Mouse (Mus musculus) gonadal fat pad, adult 2 months (tissue): ENCODE data around the gene Vkorc1. TPM values are rescaled to one million over a fixed set of nuclear protein-coding genes. Genes with fewer than 3 reads are reported as not detected.
"Not testable (repeated sequence)": the region's sequence is repeated elsewhere in the genome, so short reads cannot be mapped to it uniquely, and the experiment has no call there.

Experiments
- DNase-seq: peaks from one replicate; pipeline ENCODE4 v3.0.0-alpha.2; 2012; ENCODE audit warnings: low read depth
- polyA plus RNA-seq: library from polyadenylated mRNA; depleted of rRNA; stranded (reverse); fragments of >200 nt; gene quantifications from 2 replicates; pipeline ENCODE4 v1.2.3, GENCODE M21; 2012

Vkorc1 gene
- polyA plus RNA-seq, 1 experiment = 309 TPM

DNA sequence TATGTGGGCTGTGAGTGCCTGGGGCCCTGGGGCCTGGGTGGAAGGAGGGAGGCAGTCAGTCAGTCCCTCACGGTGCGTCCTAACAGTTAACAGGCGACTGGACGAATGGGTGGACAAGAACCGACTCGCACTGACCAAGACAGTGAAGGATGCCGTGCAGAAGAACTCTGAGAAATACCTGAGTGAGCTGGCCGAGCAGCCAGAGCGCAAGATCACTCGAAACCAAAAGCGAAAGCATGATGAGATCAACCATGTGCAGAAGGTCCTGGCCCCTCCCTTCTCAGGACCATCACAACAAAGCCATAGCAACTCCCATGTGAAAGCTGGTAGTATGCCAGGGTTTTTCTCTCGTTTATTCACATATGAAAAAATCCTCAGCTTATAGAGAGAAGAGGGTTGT, 19.9 kb upstream of the Vkorc1 start:
- no peak for DNase-seq

DNA sequence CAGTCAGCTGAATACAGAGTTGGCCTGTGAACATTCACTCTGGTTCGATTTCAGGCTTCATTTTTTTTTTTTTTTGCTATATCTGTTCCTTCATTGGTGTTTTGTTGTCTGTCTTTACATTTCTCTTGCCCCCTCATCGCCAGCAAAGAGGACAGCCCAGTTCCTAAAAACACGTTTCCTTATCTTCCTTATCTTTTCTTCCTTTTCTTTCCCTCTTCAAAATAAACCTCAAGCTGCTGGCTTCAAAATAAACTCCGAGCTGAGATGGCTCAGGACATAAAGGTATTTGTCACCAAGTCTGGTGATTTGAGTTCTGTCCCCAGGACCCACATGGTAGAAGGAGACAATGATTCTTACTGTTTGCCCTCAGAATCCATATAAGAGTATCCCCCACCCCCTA, 17.5 kb upstream of the Vkorc1 start:
- no peak for DNase-seq

GRCm38 (mm10) chr7:127912190-127912871, 16.9 kb upstream of the Vkorc1 start, which contains the start of gene Kat8:
Gene Kat8, plus strand, starts transcription at chr7:127912516.
- DNase-seq = no peak

DNA sequence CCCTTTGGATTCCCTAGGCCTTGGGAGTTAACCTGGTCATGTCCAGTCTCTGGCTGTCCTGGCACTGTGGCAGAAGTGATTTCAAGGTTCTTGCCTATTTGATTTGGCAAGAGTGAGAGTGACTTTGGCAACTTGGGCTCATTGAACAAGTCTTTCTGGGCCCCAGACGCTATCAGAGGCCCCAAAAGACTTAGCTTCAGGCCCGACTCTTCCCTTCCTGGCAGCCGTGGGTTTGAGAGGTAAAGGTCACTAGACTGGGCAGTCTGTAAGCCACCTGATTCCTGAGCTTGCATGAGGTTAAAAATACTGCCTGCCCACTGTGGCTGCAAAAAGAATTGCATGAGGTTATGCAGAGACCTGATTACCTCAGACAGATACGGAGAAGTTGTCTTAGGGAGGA, 13.2 kb upstream of the Vkorc1 start:
- DNase-seq = no peak

DNA sequence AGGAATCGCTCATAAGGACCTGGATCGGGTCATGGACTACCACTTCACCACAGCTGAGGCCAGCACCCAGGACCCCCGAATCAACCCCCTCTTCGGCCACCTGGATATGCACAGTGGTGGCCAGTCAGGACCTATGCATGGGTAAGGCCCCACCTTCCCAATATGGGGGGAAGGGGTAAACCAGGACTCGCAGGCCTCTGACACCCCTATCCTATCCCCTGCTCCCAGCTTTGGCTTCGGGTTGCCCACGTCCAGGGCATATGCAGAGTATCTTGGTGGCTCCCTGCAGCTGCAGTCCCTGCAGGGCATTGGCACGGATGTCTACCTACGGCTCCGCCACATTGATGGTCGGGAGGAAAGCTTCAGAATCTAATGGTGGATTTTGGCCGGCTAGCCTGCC, 12.5 kb upstream of the Vkorc1 start:
- DNase-seq = no peak

DNA sequence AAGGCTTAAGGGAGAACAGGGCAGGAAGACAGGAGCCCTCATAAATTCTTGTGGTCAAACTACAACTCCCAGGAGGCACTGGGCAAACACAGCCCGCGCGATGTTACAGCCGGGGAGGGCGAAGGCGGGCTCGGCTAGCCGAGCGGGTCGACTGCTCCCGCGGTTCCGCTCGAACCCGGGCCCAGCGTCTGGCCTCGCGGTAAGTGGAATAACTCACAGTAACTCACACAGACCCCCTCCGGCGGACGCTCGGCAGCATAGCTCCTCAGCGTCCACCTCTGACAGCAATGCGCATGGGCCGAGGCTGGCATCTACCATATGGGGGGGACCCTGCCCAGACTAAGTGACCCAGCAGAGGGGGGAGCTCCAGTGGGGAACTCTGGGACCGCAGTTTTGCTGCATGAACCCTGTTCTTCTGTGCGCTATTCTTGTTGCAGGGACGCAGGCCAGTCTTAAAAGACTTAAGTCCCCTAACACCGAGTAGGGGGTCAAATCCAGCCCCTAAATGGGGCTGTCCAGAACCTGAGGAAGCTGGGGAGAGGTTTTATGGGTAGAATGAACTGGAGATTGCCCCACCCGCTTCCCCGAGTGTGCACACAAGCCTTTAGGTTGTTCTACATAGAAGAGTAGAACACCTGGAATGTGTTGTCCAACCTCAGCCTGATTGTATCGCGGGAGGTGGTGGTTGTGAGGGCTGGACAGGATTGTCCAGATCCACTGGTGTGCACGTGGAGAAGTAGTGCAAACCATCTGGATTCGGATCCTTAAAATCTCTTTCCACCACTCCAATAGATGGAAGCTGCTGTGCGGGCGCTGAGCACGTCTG, 8.8 kb upstream of the Vkorc1 start, which contains the start of gene Bckdk:
Bckdk (plus strand) TSS at position 112 of the 826 bp plus-strand sequence.
- DNase-seq = no peak

GRCm38 (mm10) chr7:127901772-127902171, 6.4 kb upstream of the Vkorc1 start:
- DNase-seq = no peak

DNA sequence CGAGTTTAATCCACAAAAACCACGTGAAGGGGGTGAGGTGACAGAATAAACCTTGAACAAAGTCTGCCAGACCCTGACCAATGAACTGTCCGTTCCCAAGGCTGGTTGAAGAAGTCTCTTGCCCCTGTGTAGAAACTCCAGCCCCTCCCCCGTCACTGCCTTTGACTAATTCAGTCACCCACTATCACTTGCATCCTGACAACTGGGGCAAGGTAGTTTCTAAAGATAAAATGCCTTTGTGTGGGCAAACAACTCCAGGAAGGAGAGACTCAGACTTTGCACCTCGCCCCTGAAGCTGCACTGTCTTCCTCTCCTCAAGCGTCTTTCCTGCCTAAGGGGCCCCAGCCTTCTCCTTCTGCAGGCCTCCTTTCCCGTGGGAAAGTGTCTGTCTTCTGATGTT, 4.6 kb upstream of the Vkorc1 start:
- DNase-seq = no peak

DNA sequence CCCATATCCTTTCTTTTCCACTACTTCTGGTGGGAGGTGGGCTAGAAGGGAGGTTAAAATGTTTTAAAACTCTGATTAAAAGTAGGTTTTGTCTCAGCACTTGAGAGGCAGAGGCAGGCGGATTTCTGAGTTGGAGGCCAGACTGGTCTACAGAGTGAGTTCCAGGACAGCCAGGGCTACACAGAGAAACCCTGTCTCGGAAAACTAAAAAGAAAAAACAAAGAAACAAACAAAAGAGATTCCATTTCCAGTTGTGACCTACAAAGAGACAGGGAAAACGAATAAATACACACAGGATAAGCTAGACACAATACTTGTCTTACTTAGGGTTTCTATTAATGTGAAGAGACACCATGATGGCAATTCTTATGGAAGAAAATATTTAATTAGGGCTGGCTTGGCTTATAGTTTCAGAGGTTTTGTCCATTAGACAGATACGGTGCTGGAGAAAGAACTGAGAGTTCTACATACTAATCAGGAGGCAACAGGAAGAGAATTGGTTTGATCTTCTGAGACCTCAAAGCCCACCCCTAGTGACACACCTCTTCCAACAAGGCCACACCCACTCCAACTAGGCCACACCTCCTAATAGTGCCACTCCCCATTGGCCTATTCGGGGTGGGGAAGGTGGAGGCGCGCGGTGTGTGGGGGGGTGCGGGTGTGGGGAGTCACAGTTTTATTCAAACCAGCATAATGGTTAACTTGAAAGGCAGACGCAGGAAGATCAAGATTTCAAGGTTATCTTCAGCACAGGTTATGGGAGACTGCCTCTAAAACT, 3.0 kb upstream of the Vkorc1 start:
- DNase-seq = no peak

GRCm38 (mm10) chr7:127897542-127897941, 2.1 kb upstream of the Vkorc1 start:
- DNase-seq = no peak

DNA sequence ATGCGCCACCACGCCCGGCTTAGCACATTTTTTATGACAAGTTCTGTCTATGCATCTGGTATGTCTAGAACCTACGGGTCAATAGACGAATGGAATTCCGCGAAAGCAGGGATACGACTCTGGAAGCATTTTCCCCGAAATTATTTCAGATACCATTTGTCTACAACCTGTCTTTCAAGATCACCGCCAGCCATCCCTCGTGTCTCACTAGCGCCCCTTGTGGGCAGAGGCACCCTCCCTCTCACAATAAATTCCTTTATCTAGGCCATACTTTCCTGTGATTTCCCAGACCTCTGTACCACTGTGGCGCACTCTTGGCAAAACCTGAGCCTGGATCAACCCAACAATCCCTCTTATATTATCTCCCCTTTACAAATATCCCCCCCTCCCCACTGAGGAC, 967 bp upstream of the Vkorc1 start:
- DNase-seq = no peak

DNA sequence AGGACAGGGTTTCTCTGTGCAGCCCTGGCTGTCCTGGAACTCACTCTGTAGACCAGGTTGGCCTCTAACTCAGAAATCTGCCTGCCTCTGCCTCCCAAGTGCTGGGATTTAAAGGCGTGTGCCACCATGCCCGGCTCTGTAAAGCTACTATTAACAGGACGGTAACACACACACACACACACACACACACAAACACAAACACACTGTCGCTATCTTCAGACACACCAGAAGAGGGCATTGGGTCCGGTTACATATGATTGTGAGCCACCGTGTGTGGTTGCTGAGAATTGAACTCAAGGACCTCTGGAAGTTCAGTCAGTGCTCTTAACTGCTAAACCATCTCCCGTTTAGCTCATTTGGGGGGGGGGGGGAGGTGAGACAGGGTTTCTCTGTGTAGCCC, 474 bp upstream of the Vkorc1 start:
- DNase-seq = not testable (repeated sequence)

- no peak for DNase-seq
These were observed 937 bp downstream of the Vkorc1 start for GRCm38 (mm10) chr7:127894480-127894879.

DNA sequence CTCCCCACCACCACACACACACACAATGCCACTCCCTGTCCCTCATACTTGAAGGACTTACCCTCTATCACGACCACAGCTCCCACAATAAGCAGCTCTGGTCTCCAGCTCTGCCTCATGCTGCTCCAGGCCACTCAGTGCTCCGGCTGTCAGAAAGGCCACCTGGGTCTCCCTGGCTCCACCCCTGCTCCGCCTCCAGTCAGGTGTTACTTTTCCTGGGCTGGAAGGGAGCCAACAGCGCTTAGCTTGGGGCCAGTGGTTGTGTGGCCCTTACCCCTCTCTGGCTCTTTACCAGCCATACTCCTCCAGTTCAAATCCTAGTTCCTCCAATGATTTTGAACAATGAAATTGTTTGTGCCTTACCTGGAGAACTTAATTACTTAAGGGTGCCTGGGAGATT, 4.6 kb downstream of the Vkorc1 start, which contains the start of gene Prss53:
Prss53 (minus strand) TSS at position 173 of the 400 bp plus-strand sequence.
- DNase-seq = no peak

DNA sequence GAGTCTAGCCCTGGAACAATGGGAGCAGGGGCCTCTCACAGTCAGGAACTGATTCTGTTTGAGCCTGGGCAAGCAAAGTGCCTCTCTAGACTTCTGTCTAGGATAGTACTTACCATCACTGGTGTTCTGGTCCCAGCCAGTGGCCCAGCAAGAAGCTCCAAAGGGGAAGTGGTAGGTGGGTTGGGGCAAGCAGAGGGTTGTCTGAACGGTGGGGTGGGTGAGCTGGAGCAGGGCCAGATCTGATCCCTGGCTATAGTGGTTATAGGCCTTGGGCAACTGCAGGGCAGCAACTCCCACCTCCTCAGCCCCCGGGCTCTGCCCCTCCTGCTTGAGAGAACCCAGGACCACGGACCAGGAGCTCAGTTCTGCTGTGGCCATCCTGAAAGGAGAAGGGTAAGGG, 6.6 kb downstream of the Vkorc1 start:
- no peak for DNase-seq

GRCm38 (mm10) chr7:127887781-127888180, 7.6 kb downstream of the Vkorc1 start:
- no peak for DNase-seq

- no peak for DNase-seq
These were observed 8.2 kb downstream of the Vkorc1 start for GRCm38 (mm10) chr7:127887191-127887590.

GRCm38 (mm10) chr7:127886551-127886950, 8.9 kb downstream of the Vkorc1 start:
- no peak for DNase-seq

DNA sequence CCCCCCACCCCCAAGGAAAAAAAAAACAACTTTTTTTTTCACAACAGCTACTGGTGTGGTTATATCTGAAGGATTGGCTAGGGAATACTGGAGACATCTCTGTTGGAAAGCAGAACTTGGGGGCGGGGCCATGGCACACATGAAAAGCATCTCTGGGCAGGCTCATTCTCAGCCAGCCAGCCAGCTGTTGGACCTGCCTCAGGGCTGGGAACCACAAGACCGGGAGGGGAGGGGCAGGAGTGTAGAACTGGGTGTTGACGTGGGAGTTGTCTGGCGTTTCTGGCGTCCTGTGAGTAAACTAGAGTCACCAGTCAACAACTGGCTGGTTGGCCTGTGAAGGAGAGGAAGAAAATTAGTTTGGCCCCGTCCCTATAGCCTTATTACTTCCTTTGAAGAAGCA, 9.5 kb downstream of the Vkorc1 start:
- no peak for DNase-seq

GRCm38 (mm10) chr7:127880431-127880830, 15.0 kb downstream of the Vkorc1 start:
- no peak for DNase-seq

DNA sequence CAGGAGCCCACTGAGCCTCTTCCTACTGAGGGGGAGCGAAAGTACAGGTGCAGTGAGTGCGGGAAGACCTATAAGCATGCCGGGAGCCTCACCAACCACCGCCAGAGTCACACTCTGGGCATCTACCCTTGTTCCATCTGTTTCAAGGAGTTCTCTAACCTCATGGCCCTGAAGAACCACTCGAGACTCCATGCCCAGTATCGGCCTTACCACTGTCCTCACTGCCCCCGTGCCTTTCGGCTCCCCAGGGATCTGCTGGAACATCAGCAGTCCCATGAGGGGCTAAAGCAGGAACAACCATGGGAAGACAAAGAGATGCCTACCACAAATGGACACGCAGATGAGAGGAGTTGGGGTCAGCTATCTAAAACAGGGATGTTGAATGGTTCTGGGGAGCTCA, 16.1 kb downstream of the Vkorc1 start:
- DNase-seq = no peak
